Mouse (Mus musculus): ENCODE data around the gene Mpdu1. TPM values are rescaled to one million over a fixed set of nuclear protein-coding genes. Genes with fewer than 3 reads are reported as not detected.
A peak's percentile ranks its signal among the peaks of the same experiment; 100 is the strongest.

The Mpdu1 gene
- total and polyA plus RNA-seq, 3 experiments, result 60.9 to 259 (median 101) TPM

GRCm38 (mm10) chr11:69681314-69682208 is 19.1 kb upstream of the Mpdu1 start, which contains the start of gene Senp3 (continued):
- TF ChIP-seq HCFC1 (IDR thresholded peaks at IDR 0.05; ENCODE audit: low read depth, low read length) (peak; percentile 92), SIN3A (IDR thresholded peaks at IDR 0.05; ENCODE audit: low read length) (peak; percentile 95), TAL1 (IDR thresholded peaks at IDR 0.05; ENCODE audit: low read length) (no peak), NRF1 (IDR thresholded peaks at IDR 0.05; ENCODE audit: insufficient read depth, low read depth, low read length, poor library complexity, severe bottlenecking) (peak; percentile 98)

- Histone ChIP-seq H3K27ac (ENCODE audit: control insufficient read depth, low read depth, low read length) (no peak overlapping the region), H3K4me1 (ENCODE audit: control insufficient read depth in 1 of 2, insufficient read depth in 2 of 2, low read length in 2 of 2) (peaks cover 6 to 8% of the 10 kb centered on the region in 2 experiments; a peak in 3 of 4 replicates), H3K36me3 (ENCODE audit: control insufficient read depth in 1 of 2, insufficient read depth in 2 of 2, low read length in 2 of 2) (peaks cover 18 to 22% of the 10 kb centered on the region in 2 experiments), H3K4me3 (ENCODE audit: control insufficient read depth in 1 of 2, insufficient read depth in 1 of 2, low read depth in 2 of 2, low read length in 2 of 2) (peak overlapping the region in 1 of 2 experiments; percentile 92; a peak in 2 of 4 replicates), H3K9me3 (replicated peaks; ENCODE audit: insufficient read depth, low read length) (no peaks in the 10 kb centered on the region), H3K9ac (ENCODE audit: control insufficient read depth, low read depth, low read length, poor library complexity, severe bottlenecking) (no peak overlapping the region; the same call in 1 of the 2 replicates), H3K79me2 (ENCODE audit: control insufficient read depth, insufficient read depth, low read length, poor library complexity) (peaks cover 25% of the 10 kb centered on the region), H3K27me3 (ENCODE audit: control insufficient read depth in 1 of 2, insufficient read depth in 2 of 2, low read length in 2 of 2) (no peaks in the 10 kb centered on the region)
- TF ChIP-seq MAFK (IDR thresholded peaks at IDR 0.05; ENCODE audit: borderline replicate concordance, low read depth, low read length), result no peak
- no peak for TF ChIP-seq MYC (IDR thresholded peaks at IDR 0.05; ENCODE audit: low read depth, low read length)
- no peak for DNase-seq (ENCODE audit: low read depth, low spot score)
These were observed 17.9 kb upstream of the Mpdu1 start for GRCm38 (mm10) chr11:69680136-69680855.

DNA sequence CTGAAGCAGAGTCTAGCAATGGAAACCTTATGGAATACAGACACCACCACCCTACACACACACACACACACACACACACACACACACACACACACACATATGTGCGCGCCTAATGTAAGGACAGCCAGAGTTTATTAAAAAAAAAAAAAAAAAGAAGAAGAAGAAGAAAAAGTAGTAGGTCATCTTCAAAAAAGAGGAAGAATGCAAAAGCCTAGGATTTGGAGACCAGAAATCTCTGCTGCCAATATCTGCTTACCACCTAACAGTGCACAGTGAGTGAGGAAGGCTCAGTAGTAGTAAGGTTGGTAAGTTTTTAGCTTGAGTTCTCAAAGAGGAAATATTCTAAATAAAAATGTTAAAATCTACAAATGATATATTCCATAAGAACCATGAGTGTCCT is 16.7 kb upstream of the Mpdu1 start:
- no peaks in the 10 kb centered on the region for H3K9me3 ChIP-seq (replicated peaks; ENCODE audit: insufficient read depth, low read length)
- peak; percentile 46 for DNase-seq (ENCODE audit: low read depth, low spot score)
- H3K4me3 ChIP-seq (ENCODE audit: control insufficient read depth in 1 of 2, insufficient read depth in 1 of 2, low read depth in 2 of 2, low read length in 2 of 2), result no peak overlapping the region
- peaks cover 18 to 22% of the 10 kb centered on the region in 2 experiments for H3K36me3 ChIP-seq (ENCODE audit: control insufficient read depth in 1 of 2, insufficient read depth in 2 of 2, low read length in 2 of 2)
- no peak overlapping the region for H3K27ac ChIP-seq (ENCODE audit: control insufficient read depth, low read depth, low read length)
- no peak for TF ChIP-seq CTCF (IDR thresholded peaks at IDR 0.05 in 2 of 3, conservative IDR thresholded peaks at IDR 0.05 in 1 of 3; ENCODE audit: control insufficient read depth in 1 of 3, insufficient read depth in 1 of 3, low read depth in 2 of 3, low read length in 3 of 3, poor library complexity in 1 of 3, severe bottlenecking in 1 of 3)
- peak; percentile 79 for TF ChIP-seq RCOR1 (IDR thresholded peaks at IDR 0.05; ENCODE audit: low read depth, low read length)
- TF ChIP-seq ZNF384 (IDR thresholded peaks at IDR 0.05; ENCODE audit: low read depth, low read length), result peak; percentile 78
- TF ChIP-seq MXI1 (IDR thresholded peaks at IDR 0.05; ENCODE audit: low read depth, low read length), result 0 out of 2 replicates have a peak, but pooled peaks have one; percentile 34
- TF ChIP-seq MYC (IDR thresholded peaks at IDR 0.05; ENCODE audit: low read depth, low read length), result 0 out of 2 replicates have a peak, but pooled peaks have one; percentile 20
- H3K9ac ChIP-seq (ENCODE audit: control insufficient read depth, low read depth, low read length, poor library complexity, severe bottlenecking), result no peak overlapping the region
- H3K4me1 ChIP-seq (ENCODE audit: control insufficient read depth in 1 of 2, insufficient read depth in 2 of 2, low read length in 2 of 2), result peaks cover 6 to 8% of the 10 kb centered on the region in 2 experiments; a peak in 3 of 4 replicates
- H3K27me3 ChIP-seq (ENCODE audit: control insufficient read depth in 1 of 2, insufficient read depth in 2 of 2, low read length in 2 of 2), result no peaks in the 10 kb centered on the region
- H3K79me2 ChIP-seq (ENCODE audit: control insufficient read depth, insufficient read depth, low read length, poor library complexity), result peaks cover 25% of the 10 kb centered on the region

Data from MEL (cell line).